In the genomic region with DNA sequence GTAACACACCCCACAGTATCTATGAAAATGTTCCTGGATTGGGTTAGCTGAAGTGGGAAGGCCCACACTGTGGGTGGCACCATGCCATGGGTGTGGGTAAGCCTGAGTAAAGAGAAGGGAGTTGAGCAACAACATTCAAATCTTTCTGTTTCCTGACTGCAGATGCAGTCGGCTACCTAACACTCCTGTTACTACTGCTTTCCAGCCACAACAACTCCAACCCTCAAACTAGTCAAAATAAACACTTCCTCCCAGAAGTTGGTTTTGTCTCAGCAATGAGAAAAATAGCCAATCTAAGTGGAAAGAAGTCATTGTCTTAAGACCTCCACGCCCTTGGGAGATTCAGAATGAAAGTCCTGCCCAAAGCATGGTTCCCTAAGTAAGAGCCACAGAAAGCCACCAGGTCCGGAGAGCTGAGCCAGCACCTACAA, we compare ENCODE assay signal across 9 mouse cellular contexts. TPM values are rescaled to one million over a fixed set of nuclear protein-coding genes. Genes with fewer than 3 reads are reported as not detected.
DNase-seq lines count a peak whose midpoint lies in the region; ATAC-seq and TF ChIP-seq lines count a peak whose summit lies in the region.
"Had no signal": no experiment of that assay in that cellular context is flagged by ENCODE, and none has a peak within 500 bp of the region (broad histone marks: within the 10 kb centered on the region; RNA-seq: fewer than 3 reads in every experiment).

No protein-coding gene starts in this region.

- no peak overlapping the region for H3K4me2 ChIP-seq in kidney, embryonic 15.5 days

- intact Hi-C loops in heart, postnatal 14 days (cut with DNase I): no loop called here

- no peak overlapping the region for H3K4me3 ChIP-seq in lung, adult 2 months (replicated peaks; ENCODE audit: extremely low read depth, low read depth, low read length)
- H3K4me3 ChIP-seq in kidney, embryonic 15.5 days (replicated peaks): no peak overlapping the region
- H3K4me3 ChIP-seq: myocyte had no signal

- ATAC-seq in kidney, embryonic 15.5 days (replicated peaks; ENCODE audit: low FRiP score): no peak

- no peaks in the 10 kb centered on the region for H3K9me3 ChIP-seq in kidney, embryonic 15.5 days (replicated peaks)

- TF ChIP-seq POLR2A in lung, adult 2 months (IDR thresholded peaks at IDR 0.05; ENCODE audit: borderline replicate concordance, extremely low read depth, low read depth, low read length): 0 out of 2 replicates have a peak, but pooled peaks have one; percentile 16

- TF ChIP-seq CTCF in lung, adult 2 months (IDR thresholded peaks at IDR 0.05; ENCODE audit: insufficient read depth, low read length): no peak

- DNase-seq in testis, postnatal 10 days (ENCODE audit: low spot score): peak; percentile 50
- DNase-seq in testis, postnatal 14 days (ENCODE audit: low spot score): no peak
- peak; percentile 44 to 47 for DNase-seq in heart, postnatal 14 days
- DNase-seq in lung, adult 2 months: peak; percentile 44
- DNase-seq in telencephalon, adult 2 months (ENCODE audit: low read depth, low spot score): peak; percentile 58
- DNase-seq in yolk sac, embryonic 10.5 days (ENCODE audit: low spot score): no peak
- no peak for DNase-seq in kidney, adult 8-10 months

- peaks cover 22% of the 10 kb centered on the region for H3K36me3 ChIP-seq in kidney, embryonic 15.5 days

- H3K27ac ChIP-seq in kidney, embryonic 15.5 days: no peak overlapping the region

- peaks cover 22% of the 10 kb centered on the region for H3K4me1 ChIP-seq in lung, adult 2 months (ENCODE audit: control insufficient read depth, insufficient read depth, low read length)
- H3K4me1 ChIP-seq in kidney, embryonic 15.5 days: peaks cover 22% of the 10 kb centered on the region

- H3K27me3 ChIP-seq in kidney, embryonic 15.5 days: no peaks in the 10 kb centered on the region

- 47% methylated on average over 3 of the region's 3 CpGs for WGBS in lung, adult 2 months
- 92% methylated on average over 3 of the region's 3 CpGs for WGBS in kidney, embryonic 15.5 days

- H3K9ac ChIP-seq in kidney, embryonic 15.5 days: no peak overlapping the region

RNA-seq across cellular contexts. Expression of gene Pfkfb3, which starts 57.3 kb away (rescaled TPM):
- total RNA-seq in heart, postnatal 14 days (2021): 10 to 100 TPM; 11.9 to 14.5 TPM
- 40.2 and 44.4 TPM in 2 replicates for polyA plus RNA-seq in lung, adult 2 months (2012; rRNA removed)
- 13.2 and 13.9 TPM in 2 replicates for polyA plus RNA-seq in kidney, embryonic 15.5 days (2015; fragmentation: Nextera tagmentation; extraction: Ambion mirVana)

Comparison
In these comparisons a context has a peak if more than half of its experiments do, and no peak if none do; other contexts are left out.
1. DNase-seq: peak in testis, postnatal 10 days (single experiment), heart, postnatal 14 days (2 of 2), lung, adult 2 months (single experiment) and telencephalon, adult 2 months (single experiment); none in testis, postnatal 14 days (single experiment), yolk sac, embryonic 10.5 days (single experiment) and kidney, adult 8-10 months (0 of 2).